Mouse (Mus musculus): ENCODE data around the gene Cd244a.

Cd244a gene

DNA sequence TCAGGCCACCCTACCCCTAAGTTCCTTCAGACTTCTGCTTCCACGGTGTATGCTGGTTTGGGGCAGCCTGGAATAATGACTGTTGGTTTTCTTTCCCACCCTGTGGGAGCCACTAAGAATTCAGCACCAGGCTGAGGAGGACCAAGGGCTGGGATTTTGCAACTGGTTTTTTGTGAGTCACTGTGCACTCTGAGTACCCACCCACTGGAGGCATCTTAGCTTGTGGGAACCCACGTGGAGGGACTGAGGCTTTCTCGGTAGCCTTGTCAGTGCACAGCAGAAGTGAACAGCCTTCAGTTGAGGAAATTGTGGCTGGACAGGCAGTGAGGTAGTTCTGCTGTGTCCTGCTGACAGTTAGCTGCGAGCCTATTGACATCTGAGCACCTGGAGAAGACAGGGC is at the start of gene Cd244a:
Gene Cd244a (plus strand): TSS at position 296 of the 400 bp plus-strand sequence.
- in situ Hi-C loops (cut with MboI, MseI), result loop anchor here in 1 of 2 experiments (5.0 kb wide), 2 partner anchors 57 to 97 kb away; partner anchors contain the start of gene Alyref2

DNA sequence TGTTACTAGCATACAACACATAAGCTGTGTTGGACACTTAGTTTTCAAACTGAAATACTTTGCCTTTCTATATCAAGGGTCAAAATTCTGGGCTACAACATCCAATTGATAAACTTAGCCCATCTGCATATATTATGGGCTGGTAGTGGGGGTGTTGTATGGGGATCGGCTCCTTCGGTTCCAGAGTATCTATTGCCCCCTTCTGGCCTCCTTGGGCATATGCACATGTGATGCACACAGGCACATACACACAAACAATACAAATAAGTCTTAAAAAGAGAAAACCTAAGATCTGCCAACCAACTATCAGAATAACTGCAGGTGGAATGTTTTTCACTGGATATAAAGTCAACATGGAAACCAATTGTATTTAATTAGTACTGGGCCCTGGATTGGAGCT is 45.8 kb upstream of the Cd244a start:
- in situ Hi-C loops (cut with MboI, MseI), result no loop called here

DNA sequence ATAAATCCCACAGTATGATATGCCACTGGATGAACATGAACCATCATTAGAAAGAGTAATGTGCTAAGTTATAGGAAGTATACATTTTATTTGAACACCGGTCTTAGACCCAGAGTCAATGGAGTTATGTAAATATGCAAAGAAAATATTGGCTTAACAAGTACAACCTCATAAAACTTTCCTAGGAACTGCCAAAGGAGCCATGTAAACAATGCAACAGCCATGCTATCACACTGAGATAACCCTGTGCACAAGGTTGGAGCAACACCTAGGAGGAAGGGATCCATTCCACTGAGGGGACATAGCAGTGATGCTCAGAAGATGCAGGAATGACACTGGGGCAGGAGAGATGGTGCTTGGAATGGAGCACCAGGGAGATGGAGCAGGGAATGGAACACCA is 45.2 kb upstream of the Cd244a start:
- in situ Hi-C loops (cut with MboI, MseI), result no loop called here

DNA sequence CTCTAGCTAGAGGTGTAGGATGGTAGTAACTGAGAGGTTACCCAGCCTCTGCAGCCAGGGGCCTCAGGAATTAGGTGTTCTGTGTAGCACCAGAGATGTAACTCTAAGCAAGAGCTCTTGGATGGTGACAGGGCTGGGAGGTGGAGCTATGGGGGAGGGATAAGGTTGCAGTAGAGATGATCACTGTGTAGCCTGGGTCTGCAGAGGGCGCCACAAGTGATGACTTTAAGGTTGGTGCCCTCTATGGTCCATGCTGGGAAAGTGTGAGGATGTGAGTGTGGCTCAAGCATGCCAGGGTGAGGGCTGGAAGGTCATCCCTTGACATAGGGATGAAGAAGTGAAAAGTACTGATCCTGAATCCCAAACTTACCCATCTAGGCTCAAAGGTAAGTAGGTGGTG is 44.0 kb upstream of the Cd244a start:
- in situ Hi-C loops (cut with MboI, MseI), result no loop called here

DNA sequence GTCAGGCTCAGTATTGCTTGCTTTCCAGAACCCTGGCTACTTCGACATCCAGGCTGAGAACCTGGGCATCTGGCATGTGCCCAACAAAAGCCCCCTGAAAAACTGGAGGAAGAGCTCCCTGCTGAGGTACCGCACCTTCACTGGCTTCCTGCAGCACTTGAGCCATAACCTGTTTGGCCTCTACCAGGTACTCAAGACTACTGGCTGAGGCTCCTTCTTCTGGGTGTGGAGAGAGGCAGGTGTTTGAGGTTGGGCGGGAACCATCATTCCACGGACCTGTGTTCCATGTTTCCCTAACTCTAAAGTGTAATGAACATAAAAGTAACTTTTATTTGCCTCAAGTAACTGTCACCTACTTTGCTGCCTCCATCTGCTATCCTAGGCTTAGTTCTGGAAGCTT is 43.4 kb upstream of the Cd244a start:
- in situ Hi-C loops (cut with MboI, MseI), result no loop called here

DNA sequence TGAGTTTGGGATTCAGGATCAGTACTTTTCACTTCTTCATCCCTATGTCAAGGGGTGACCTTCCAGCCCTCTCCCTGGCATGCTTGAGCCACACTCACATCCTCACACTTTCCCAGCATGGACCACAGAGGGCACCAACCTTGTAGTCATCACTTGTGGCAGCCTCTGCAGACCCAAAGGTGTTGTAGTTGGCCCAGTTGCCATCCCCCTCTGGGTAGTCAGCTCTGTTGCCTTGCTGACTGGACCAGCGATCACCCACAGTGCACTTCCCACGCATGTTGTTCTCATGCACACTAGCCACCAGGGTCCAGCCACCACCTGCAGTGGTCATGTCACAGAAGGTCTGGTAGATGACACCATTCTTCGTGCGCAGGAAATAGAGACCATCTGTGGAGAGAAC is 27.6 kb upstream of the Cd244a start:
- in situ Hi-C loops (cut with MboI, MseI), result no loop called here

DNA sequence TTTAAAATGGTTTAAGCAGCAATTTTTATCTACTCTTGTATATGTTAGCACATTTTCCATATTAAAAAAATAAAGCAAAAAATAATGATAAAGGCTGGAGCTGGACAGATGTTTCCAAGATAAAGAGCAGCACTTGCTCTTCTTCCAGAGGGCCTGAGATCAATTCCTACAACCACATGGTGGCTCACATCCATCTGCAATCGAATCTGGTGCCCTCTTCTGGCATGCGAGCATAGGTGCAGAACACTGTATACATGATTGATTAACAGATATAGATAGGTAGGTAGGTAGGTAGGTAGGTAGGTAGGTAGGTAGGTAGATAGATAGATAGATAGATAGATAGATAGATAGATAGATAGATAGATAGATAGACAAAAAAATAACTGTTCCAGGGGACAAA is 26.2 kb upstream of the Cd244a start:
- in situ Hi-C loops (cut with MboI, MseI), result no loop called here

DNA sequence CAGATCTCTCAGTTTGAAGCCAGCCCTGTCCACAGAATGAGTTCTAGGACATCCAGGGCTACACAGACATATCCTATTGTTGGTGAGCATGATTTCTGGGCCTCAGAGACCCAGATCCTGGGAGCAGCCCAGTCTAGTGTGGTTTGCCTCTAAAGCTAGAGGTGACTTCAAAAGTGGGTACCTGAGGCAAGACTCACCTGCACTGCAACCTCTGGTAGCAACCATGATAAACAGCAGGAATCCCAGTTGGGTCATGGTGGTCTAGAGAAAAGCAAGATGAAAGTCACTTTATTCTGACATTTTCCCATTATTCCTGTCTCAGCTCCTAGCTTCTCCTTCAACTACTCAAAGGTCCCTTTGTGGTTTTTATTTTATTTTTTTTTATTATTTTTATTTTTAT is 24.4 kb upstream of the Cd244a start:
- in situ Hi-C loops (cut with MboI, MseI), result no loop called here

DNA sequence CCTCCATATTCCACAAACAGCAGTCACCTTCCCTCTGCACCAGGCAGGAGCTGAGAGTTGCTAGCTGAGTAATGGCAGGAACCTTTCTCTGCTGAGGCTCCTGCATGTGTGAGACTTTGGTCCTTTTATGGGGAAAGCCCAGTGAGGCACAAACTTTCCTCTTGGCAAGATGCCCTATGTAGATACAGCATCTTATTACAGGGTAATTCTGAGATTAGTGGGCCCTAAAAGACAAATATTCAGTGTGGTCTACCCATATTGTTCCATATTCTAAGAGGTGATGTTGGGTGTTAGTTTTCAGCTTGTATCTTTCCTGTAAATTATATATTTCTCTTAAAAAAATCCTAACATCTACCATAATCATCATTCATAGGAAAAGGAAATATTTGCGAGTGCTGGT is 23.8 kb upstream of the Cd244a start, which contains the start of gene Itln1:
Gene Itln1 (minus strand): TSS at position 101 of the 400 bp plus-strand sequence.
- in situ Hi-C loops (cut with MboI, MseI), result no loop called here

DNA sequence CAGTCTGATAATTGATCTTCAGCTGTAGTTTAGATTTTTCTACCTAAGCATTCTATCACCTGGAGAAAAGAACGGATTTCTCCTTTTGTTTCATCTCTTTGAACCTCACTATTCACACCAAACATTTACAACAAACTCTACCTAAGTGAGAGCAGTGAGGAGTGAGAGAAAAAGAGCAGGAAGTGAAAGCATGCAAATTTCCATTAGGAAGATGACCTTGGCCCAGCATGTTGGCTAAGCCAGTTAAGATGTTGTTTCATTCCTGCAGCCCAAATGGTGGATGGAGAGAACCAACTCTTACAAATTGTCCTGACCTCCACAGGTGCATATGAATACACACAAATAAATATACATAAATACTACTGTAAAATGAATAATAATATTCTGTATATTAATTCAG is 18.3 kb upstream of the Cd244a start:
- in situ Hi-C loops (cut with MboI, MseI), result loop anchor here (5.0 to 10.0 kb wide), 2 partner anchors 78 to 324 kb away; no protein-coding TSS in a partner anchor

DNA sequence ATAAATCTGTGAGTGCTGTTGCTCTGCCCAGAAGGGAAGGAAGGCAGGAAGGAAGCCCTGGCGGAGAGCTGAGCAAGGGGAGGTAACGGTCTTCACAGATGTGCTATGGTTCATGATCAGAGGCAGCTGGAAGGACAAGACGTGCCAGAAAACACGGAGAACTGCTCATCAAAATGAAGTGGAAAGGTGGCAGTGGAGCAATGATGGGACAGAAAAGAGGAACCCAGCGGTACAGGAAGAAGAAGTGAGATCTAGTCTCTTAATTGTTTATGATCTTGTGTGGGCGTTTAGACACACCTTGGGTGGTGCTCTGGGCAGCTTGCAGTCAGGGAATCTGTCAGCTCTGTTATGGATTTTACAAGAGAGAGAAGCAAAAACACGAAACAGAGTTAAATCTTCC is 7.7 kb upstream of the Cd244a start:
- in situ Hi-C loops (cut with MboI, MseI), result no loop called here

DNA sequence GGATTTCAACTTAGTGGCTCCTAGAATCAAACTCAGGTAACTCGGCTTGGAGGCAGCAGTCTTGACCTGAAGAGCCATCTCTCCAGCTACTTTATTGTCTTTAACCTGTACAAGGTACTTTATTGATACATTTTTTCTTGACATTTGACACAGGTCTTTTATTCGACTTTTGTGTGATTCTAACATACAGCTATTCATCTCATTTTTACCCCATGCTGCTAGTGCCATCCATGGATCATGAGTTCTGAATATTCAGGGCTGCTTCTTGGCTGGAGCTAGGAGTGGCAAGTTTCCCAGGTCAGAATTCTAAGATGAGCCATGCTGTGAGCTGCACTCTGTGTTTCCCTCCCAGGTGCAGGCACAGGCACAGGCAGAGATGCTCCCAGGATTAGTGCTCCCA is 6.8 kb upstream of the Cd244a start:
- in situ Hi-C loops (cut with MboI, MseI), result no loop called here

DNA sequence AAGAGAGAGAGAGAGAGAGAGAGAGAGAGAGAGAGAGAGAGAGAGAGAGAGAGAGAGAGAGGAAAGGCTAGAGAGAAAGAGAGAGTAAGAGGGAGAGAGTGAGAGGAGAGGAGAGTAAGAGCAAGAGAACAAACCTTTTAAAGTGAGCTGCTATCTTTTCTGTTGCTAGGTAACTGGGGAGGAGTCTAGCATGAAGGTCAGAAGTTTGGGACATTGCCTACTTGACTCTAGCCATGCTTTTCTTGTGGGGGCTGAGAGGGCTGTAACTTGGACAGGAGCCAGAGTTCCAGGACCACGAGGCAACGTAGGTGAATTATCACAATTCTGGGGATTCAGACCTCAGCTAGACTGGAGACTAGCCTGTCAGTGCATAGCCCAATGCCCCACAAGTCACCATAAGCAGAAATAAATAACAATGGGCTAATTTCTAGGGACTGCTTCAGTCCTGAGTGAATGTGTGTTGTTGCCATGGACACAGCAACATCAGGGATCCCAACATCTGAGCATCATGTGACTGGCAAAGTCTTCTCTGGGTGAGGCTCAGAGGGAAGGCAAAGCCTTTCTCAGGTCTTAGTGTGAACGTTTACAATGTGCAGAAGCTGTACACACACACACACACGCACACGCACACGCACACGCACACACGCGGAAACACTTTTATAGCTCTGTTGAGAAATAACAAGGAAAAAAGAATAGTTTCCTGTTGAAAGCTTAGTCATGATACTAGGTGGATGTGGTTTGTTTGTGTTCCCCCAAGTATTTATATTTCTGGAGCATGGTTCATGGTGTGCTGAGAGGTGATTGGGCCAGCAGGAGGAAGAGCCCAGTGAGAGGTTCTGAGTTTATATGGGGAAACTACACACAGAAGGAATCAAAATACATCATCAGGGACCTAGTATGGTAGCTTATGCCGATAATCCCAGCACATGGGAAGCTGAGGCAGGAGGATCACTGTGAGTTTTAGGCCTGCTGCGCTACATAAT is 5.3 kb upstream of the Cd244a start:
- in situ Hi-C loops (cut with MboI, MseI), result no loop called here

DNA sequence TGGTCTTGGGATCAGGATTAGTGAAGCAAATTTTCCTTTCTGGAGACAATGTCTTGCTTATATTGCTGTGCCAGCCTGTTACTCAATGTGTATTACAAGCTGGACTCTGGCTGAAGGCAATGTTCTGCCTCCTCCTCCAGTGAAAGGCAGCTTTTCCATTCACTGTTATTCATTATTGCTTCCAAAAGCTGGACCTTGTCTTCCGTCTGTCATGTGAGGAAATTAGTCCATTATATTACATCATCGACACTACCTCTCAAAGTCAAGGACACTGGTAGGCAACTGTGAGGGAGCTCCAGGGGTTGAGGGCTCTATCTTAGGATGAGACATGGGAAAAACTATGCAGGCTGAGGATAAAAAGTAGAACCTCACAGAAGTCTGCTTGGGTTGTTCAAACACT is 2.6 kb upstream of the Cd244a start:
- in situ Hi-C loops (cut with MboI, MseI), result loop anchor here in 1 of 2 experiments (5.0 kb wide), 2 partner anchors 54 to 94 kb away; partner anchors contain the start of gene Alyref2

DNA sequence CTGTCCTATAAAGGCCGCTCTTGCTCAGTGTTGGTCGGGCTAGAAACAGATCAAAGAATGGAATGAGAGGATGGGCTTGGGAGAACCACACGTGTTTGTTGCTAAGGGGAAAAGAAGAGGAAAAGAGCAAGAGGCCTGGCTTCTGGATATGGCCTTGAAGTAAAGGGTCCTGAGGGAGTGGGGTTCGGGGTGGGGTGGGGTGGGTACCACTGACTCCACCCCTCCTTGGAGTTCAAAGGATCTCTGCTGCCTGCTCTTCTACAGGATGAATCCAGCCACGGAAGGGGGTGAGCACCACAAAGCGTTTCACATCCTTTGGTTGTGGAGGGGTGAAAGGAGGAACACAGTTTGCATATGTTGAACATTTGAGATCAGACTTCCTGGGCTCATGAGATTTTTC is 586 bp upstream of the Cd244a start:
- in situ Hi-C loops (cut with MboI, MseI), result loop anchor here in 1 of 2 experiments (5.0 kb wide), 2 partner anchors 56 to 96 kb away; partner anchors contain the start of gene Alyref2

DNA sequence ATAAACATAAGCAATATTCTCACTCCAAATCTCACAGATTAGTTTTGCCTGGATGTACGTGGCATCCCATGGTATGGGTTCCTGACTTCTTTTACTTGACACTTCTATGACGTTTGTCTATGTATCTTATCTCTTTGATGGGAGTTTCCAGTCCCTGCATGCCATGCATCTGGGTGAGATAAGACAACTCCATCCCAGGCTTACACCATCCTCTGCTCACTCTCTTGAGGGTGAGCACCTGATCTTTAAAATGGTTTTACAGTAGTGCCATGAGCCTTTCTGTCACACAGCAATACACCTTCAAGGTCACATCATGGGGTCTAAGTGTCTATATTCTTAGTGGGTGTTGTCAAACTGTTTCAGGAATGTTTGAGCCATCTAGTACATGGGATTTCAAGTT is 1.3 kb downstream of the Cd244a start:
- in situ Hi-C loops (cut with MboI, MseI), result no loop called here

DNA sequence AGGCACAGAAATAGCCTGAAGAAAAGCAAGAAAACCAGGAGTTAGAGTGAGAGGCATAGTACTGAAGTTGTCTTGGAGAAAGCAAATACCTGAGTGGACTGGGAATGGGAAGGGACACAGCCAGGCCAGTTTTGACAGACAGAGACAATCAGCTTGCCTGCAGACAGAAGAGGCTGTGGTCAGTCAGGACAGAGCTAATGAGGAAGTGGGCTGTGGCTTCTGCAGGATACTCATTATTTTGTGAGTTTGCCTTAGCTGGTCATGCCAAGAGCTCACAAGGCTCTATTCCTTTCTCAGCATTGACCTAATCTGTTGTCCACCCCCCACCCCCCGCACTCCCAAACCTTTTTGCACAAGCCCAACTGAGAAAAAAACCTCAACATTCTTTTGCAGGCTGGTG is 2.2 kb downstream of the Cd244a start:
- in situ Hi-C loops (cut with MboI, MseI), result no loop called here

DNA sequence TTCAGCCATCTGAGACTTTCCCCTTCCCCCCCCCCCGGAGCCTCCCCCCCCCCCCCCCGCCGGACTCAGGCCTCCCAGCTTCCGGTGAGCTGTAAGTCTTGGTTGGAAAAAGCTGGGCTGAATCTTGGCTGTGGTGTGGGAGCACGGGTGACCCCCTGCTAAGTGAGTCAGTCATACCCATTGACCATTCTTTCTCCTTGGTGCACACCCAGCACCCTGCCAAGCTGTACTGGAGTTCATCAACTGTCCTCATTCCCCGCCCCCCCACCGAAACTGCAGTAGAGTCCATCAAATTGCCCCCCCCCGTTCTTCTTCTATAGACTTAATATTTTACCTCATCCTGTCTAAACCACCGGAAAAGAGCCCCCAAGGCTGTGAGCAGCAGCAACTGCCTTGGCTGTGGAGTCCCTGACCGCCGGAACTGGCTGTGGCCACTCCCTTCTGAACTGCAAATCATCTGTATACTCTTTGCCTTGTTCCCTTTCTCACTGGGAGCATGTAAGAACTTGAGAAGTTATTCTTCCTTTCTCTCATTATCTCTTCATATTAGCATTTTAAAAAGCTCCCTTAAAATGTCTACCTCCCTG is 2.7 kb downstream of the Cd244a start:
- in situ Hi-C loops (cut with MboI, MseI), result no loop called here

DNA sequence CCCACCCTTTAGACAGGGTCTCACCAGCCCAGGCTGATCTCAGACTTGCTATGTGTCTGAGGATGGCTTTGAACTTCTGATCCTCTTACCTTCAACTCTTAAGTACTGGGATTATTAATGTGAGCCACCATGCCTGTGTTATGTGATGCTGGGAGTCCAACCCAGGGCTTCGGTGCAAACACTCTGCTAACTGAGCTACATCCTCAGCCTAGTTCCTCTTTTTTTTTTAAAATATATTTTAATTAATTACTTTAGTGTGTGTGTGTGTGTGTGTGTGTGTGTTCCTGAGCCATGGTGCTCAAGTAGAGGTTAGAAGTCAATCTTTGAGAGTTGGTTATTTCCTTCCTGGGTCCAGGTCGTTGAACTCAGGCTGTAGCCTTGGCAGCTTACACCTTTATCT is 4.0 kb downstream of the Cd244a start:
- in situ Hi-C loops (cut with MboI, MseI), result no loop called here

DNA sequence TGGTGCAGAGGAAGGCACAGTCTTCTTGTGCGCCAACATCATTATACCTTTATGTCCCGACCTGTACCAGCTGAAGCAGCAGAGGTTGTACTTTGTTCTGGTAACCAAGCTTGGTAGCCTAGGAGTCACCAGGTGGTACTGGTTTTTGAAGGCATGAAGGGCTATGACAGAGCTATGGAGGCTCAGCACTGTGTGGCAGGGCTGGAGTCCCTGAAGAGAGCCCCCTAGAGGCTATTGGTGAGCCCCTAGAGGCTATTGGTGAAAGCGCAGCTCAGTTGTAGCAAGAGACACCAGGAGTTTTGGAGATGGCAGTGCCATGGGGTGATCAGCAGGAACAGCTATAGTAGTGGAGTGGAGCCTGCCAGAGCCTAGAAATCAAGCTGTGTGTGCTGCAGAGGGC is 5.3 kb downstream of the Cd244a start:
- in situ Hi-C loops (cut with MboI, MseI), result no loop called here

DNA sequence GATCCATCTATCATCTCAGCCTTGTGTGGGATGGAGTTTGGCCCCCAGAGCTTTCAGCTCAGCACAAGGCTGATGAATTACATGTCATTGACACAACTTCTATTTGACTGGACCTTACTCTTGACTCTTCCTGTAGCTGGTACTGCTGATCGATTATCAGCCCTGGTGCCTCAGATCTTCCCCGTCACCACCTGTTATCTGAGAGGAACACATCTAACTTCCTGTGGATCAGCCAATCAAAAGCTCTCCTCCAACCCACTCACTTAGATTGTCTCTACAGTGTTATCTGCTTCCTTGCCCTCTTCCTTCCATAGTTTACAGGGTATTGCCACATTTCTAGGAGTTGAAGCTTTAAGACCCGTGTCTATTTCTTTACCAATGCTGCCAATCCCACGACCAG is 6.9 kb downstream of the Cd244a start:
- in situ Hi-C loops (cut with MboI, MseI), result loop anchor here in 1 of 2 experiments (5.0 kb wide), 1 partner anchor 59 kb away; no protein-coding TSS in a partner anchor

DNA sequence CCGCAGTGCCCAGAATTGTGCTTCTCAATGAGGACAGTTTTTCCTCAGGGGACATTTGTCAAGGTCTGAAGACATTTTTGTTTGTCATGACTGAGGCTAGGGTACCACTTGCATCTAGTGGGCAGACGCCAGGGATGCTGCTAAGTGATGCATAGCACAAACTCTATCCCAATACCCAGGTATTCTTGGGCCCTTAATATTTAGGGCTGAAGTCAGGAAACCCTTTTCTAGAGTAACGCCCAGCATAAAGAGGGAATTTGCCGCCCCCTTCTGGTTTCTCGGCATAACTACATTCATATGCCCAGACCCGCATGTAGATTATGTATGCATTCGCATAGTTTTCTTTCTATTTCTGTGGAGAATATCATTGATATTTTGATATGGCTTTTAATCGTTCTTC is 7.8 kb downstream of the Cd244a start:
- in situ Hi-C loops (cut with MboI, MseI), result loop anchor here in 1 of 2 experiments (5.0 kb wide), 1 partner anchor 59 kb away; no protein-coding TSS in a partner anchor
